Mouse (Mus musculus) Patski (cell line): ENCODE data around the gene Tsfm. TPM values are rescaled to one million over a fixed set of nuclear protein-coding genes. Genes with fewer than 3 reads are reported as not detected.

Experiments
- ATAC-seq: fragments of 100-300 bp; one replicate; pipeline ENCODE4 v1.8.0; 2021
- CTCF ChIA-PET: fragments of 350-600 bp; sonication (Branson Sonifier 250); formaldehyde crosslinking; loops from one replicate; lab custom pipeline; 2022; ENCODE audit warnings: inconsistent platforms; lab: Charles Lee
- POLR2A ChIA-PET: fragments of 350-600 bp; sonication (Branson Sonifier 250); formaldehyde crosslinking; loops from one replicate; lab custom pipeline; 2022; ENCODE audit warnings: antibody characterized with exemption, inconsistent platforms; lab: Charles Lee
- DNase-seq: peaks from one replicate; pipeline ENCODE4 v3.0.0-alpha.2; 2011; ENCODE audit warnings: low read depth, low spot score
- H3K27me3 ChIP-seq: fragments of 371-371 bp; one replicate; pipeline ENCODE4 v1.5.1; 2021
- CTCF ChIP-seq: fragments of 100-300 bp; IDR thresholded peaks from one replicate; pipeline ENCODE4 v1.5.1; 2021
- in situ Hi-C: fragments of 300-500 bp; cut with MboI; formaldehyde crosslinking; loops from 3 replicates; pipeline ENCODE4 v1.11.1; 2018; ENCODE audit warnings: low pct_unique_long_range_greater_than_20kb, mixed read lengths
- polyA plus RNA-seq: library from polyadenylated mRNA; unstranded; gene quantifications from one replicate; pipeline ENCODE4 v1.2.3, GENCODE M21; 2021

Gene Tsfm
- polyA plus RNA-seq, 1 experiment from 2014 or later: 61.7 TPM

GRCm38 (mm10) chr10:127016488-127016887 is 14.2 kb downstream of the Tsfm start:
- H3K27me3 ChIP-seq: no peaks in the 10 kb centered on the region
- in situ Hi-C loops: no loop called here
- no peak for TF ChIP-seq CTCF
- ChIA-PET CTCF (interaction anchor here (1.7 kb wide), 1 partner anchor 11 kb away, joined by 5 read pairs; no protein-coding TSS in a partner anchor), POLR2A (no interaction called here)
- no peak for ATAC-seq
- no peak for DNase-seq

- CTCF ChIA-PET: interaction anchor here (1.9 kb wide), 1 partner anchor 11 kb away, joined by 4 read pairs; no protein-coding TSS in a partner anchor
- DNase-seq: no peak
- no peaks in the 10 kb centered on the region for H3K27me3 ChIP-seq
- TF ChIP-seq CTCF: no peak
- POLR2A ChIA-PET: no interaction called here
- ATAC-seq: no peak
- in situ Hi-C loops: no loop called here
These were observed 26.8 kb downstream of the Tsfm start for GRCm38 (mm10) chr10:127003806-127004205.

GRCm38 (mm10) chr10:127003334-127003733 is 27.3 kb downstream of the Tsfm start:
- CTCF ChIA-PET: interaction anchor here (1.9 kb wide), 1 partner anchor 11 kb away, joined by 4 read pairs; no protein-coding TSS in a partner anchor
- POLR2A ChIA-PET: no interaction called here
- ATAC-seq (peak; percentile 29), DNase-seq (no peak)
- in situ Hi-C loops: no loop called here
- H3K27me3 ChIP-seq: no peaks in the 10 kb centered on the region
- TF ChIP-seq CTCF: no peak

GRCm38 (mm10) chr10:127002765-127003164 is 27.9 kb downstream of the Tsfm start:
- DNase-seq (no peak), ATAC-seq (no peak)
- in situ Hi-C loops: no loop called here
- H3K27me3 ChIP-seq: no peaks in the 10 kb centered on the region
- ChIA-PET CTCF (interaction anchor here (1.1 to 1.9 kb wide), 4 partner anchors 10 to 84 kb away, joined by 3 to 4 read pairs (median 4); partner anchors contain the start of gene Tsfm), POLR2A (interaction anchor here (0.8 kb wide), 1 partner anchor 12 kb away, joined by 3 read pairs; no protein-coding TSS in a partner anchor)
- TF ChIP-seq CTCF: no peak

GRCm38 (mm10) chr10:127002056-127002455 is 28.6 kb downstream of the Tsfm start:
- in situ Hi-C loops: no loop called here
- ATAC-seq (no peak), DNase-seq (no peak)
- ChIA-PET CTCF (interaction anchor here (1.1 to 1.6 kb wide), 4 partner anchors 16 to 83 kb away, joined by 3 to 4 read pairs (median 3); partner anchors contain the start of gene Tsfm), POLR2A (interaction anchor here (0.6 to 2.0 kb wide), 3 partner anchors 12 to 102 kb away, joined by 3 to 7 read pairs (median 4); no protein-coding TSS in a partner anchor)
- no peak for TF ChIP-seq CTCF
- no peaks in the 10 kb centered on the region for H3K27me3 ChIP-seq

- ChIA-PET CTCF (interaction anchor here (1.1 to 1.6 kb wide), 4 partner anchors 11 to 30 kb away, joined by 3 to 4 read pairs (median 3); partner anchors contain the start of gene Tsfm), POLR2A (interaction anchor here (2.0 kb wide), 1 partner anchor 73 kb away, joined by 7 read pairs; no protein-coding TSS in a partner anchor)
- in situ Hi-C loops: no loop called here
- ATAC-seq: no peak
- no peak for DNase-seq
- no peaks in the 10 kb centered on the region for H3K27me3 ChIP-seq
- TF ChIP-seq CTCF: no peak
These were observed 29.3 kb downstream of the Tsfm start for GRCm38 (mm10) chr10:127001297-127001696.

GRCm38 (mm10) chr10:127000529-127000928 is 30.1 kb downstream of the Tsfm start, which contains the start of gene Avil:
Gene Avil (plus strand): TSS chr10:127000709.
- H3K27me3 ChIP-seq: no peaks in the 10 kb centered on the region
- in situ Hi-C loops: no loop called here
- ATAC-seq: no peak
- TF ChIP-seq CTCF: no peak
- ChIA-PET POLR2A (interaction anchor here (2.0 kb wide), 1 partner anchor 72 kb away, joined by 7 read pairs; no protein-coding TSS in a partner anchor), CTCF (interaction anchor here (1.1 to 2.5 kb wide), 2 partner anchors 10 to 82 kb away, joined by 3 to 6 read pairs; no protein-coding TSS in a partner anchor)
- DNase-seq: no peak

GRCm38 (mm10) chr10:126997340-126998113 is 33.1 kb downstream of the Tsfm start:
- DNase-seq: no peak
- in situ Hi-C loops: no loop called here
- H3K27me3 ChIP-seq: no peaks in the 10 kb centered on the region
- no peak for ATAC-seq
- POLR2A ChIA-PET: no interaction called here
- no peak for TF ChIP-seq CTCF
- CTCF ChIA-PET: interaction anchor here (0.9 kb wide), 1 partner anchor 31 kb away, joined by 4 read pairs; no protein-coding TSS in a partner anchor

GRCm38 (mm10) chr10:126993621-126994020 is 37.0 kb downstream of the Tsfm start:
- no peaks in the 10 kb centered on the region for H3K27me3 ChIP-seq
- no peak for ATAC-seq
- no peak for TF ChIP-seq CTCF
- in situ Hi-C loops: loop anchor here (5.0 kb wide), 1 partner anchor 76 kb away; no protein-coding TSS in a partner anchor
- no peak for DNase-seq
- CTCF ChIA-PET: no interaction called here
- POLR2A ChIA-PET: no interaction called here

- TF ChIP-seq CTCF: no peak
- CTCF ChIA-PET: interaction anchor here (1.5 to 3.0 kb wide), 3 partner anchors 12 to 71 kb away, joined by 4 to 55 read pairs (median 8); no protein-coding TSS in a partner anchor
- no peak for ATAC-seq
These were observed 39.0 kb downstream of the Tsfm start for GRCm38 (mm10) chr10:126991676-126992075.

More at GRCm38 (mm10) chr10:126991676-126992075, 39.0 kb downstream of the Tsfm start:
- in situ Hi-C loops: loop anchor here (5.0 kb wide), 1 partner anchor 74 kb away; no protein-coding TSS in a partner anchor
- DNase-seq: no peak
- POLR2A ChIA-PET: interaction anchor here (1.1 kb wide), 1 partner anchor 10 kb away, joined by 4 read pairs; no protein-coding TSS in a partner anchor
- no peaks in the 10 kb centered on the region for H3K27me3 ChIP-seq
